Mouse (Mus musculus) splenic B cell, adult 2 months (primary cell): ENCODE results near the gene Ybx1.

Experiments
- DNase-seq: peaks from one replicate; pipeline ENCODE4 v3.0.0-alpha.2; 2011; ENCODE audit warnings: low read depth, low spot score
- H3K27me3 ChIP-seq: 2 replicates; pipeline ENCODE4 v1.6.1; 2012; ENCODE audit warnings: mild to moderate bottlenecking, low read length, moderate library complexity, mixed read lengths; ENCODE audit not compliant: control insufficient read depth, poor library complexity, insufficient read depth, severe bottlenecking
- H3K36me3 ChIP-seq: 2 replicates; pipeline ENCODE4 v1.6.1; 2012; ENCODE audit warnings: mild to moderate bottlenecking, low read length, moderate library complexity, mixed read lengths; ENCODE audit not compliant: control insufficient read depth, poor library complexity, insufficient read depth, severe bottlenecking

Ybx1 gene

DNA sequence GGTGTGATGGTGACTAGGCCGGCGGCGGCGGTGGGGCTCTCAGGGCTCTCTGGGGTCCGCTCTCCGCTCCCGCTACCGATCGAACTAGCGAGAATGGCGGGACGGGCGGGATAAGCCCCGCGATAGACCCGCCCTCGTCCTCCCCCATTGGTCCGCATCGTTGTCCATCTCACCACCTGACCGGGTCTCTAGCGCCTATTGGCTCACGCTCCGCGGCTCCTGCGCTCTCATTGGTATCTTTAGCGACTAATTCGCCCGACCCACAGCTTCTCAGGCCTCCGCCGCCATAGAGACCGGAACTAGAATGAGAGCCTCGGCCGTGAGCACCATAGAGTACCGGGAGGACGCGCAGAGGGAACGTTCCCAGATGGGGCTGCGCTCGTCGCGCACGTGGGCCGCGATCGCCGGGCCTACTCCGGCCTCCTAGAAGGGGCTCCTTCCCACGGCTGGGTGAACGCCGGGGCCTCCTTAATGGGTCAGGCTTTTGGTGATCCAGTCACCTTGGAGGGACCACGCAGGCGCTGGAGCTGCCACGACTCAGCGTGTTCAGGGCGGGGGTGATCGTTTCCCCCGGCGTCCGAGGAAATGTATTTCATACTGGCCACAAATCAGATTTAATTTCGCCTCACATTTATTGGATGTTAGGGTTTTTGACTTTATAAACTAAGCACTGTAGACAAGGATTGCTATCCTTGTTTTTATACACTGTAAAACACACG lies at the start of gene Ybx1:
Gene Ybx1, minus strand, starts transcription at position 190 of the 719 bp plus-strand sequence.
- DNase-seq: peak; percentile 98
- no peaks in the 10 kb centered on the region for H3K27me3 ChIP-seq

DNA sequence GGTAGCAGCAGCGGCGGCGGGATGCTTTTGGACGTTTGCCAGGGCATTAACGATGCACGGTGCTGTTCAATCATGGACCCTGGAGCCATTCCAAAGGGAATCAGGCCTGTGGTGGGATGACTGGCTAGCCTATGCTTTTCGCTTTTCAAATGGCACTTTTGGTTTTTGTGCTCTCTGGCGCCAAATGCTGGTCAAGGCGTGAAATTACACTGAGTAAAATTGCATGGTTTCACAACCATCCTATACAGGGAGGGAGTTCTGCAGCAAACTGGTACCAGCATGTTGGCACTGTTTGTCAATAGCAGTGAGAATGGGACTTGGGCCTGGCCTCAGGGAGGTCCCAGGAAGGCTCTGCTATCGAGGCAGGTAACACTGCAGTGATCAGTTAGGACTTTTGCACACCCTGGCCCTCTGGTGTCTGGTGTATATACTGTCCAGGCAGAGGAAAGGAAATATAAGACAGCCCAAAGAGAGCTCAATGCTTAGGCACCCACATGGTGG lies 44.5 kb upstream of the Ybx1 start:
- no peaks in the 10 kb centered on the region for H3K36me3 ChIP-seq
- DNase-seq: peak; percentile 62

More for the DNA sequence above, at the start of gene Ybx1:
- no peaks in the 10 kb centered on the region for H3K36me3 ChIP-seq

GRCm38 (mm10) chr4:119338422-119338821 lies 44.0 kb upstream of the Ybx1 start:
- Histone ChIP-seq H3K36me3 (no peaks in the 10 kb centered on the region), H3K27me3 (no peaks in the 10 kb centered on the region)
- DNase-seq: no peak

More for the DNA sequence above, 44.5 kb upstream of the Ybx1 start:
- no peaks in the 10 kb centered on the region for H3K27me3 ChIP-seq

GRCm38 (mm10) chr4:119333487-119333886 lies 39.1 kb upstream of the Ybx1 start:
- H3K27me3 ChIP-seq: no peaks in the 10 kb centered on the region
- no peaks in the 10 kb centered on the region for H3K36me3 ChIP-seq
- DNase-seq: no peak

DNA sequence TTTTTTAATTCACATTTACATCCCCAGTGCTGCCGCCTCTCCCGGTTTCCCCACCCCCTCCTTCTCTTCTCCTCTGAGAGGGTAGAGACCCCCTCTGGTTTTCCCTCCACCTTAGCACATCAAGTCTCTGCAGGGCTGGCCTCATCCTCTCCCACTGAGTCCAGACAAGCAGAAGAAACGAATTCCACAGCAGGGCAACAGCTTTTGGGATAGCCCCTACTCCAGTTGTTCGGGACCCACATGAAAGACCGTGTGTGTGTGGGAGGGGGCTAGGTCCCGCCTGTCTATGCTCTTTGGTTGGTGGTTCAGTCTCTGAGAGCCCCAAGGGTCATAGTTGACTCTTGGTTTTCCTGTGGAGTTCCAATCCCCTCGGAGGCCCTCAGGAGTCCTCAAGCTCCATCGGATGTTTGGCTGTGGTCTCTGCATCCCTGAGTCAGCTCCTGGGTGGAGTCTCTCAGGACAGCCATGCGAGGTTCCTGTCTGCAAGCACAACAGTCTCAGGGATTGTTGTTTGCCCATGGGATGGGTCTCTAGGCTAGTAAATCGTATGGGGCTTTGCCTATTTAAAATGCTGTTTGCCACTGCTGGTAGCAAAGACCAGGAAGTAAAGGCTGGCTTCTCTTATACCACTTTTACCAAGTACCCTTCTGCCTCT lies 26.6 kb upstream of the Ybx1 start:
- Histone ChIP-seq H3K36me3 (peaks cover 2% of the 10 kb centered on the region), H3K27me3 (no peaks in the 10 kb centered on the region)
- no peak for DNase-seq

GRCm38 (mm10) chr4:119320131-119320830 lies 25.9 kb upstream of the Ybx1 start, which contains the start of gene Ppih:
TSS of gene Ppih (minus strand) at chr4:119320546.
- Histone ChIP-seq H3K27me3 (no peaks in the 10 kb centered on the region), H3K36me3 (peaks cover 2% of the 10 kb centered on the region)
- peak; percentile 96 for DNase-seq

DNA sequence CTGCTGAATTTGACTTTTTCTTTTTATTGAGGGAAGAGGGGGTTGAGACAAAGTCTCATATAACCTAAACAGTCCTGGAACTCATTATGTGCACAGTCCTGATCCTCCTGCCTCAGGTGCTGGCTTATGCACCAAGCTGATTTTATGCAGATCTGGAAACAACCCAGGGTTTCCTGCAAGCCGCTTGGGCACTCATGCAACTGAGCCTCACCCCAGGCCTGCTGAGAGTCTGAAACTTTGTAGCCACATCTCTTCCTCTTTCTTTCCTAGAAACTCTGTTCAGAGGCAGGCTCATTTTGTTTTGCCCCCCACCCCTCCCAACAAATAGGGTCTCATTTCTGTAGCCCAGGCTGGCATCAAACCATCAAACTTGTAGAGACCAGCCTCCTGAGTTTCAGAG lies 19.4 kb upstream of the Ybx1 start:
- DNase-seq: peak; percentile 24
- peaks cover 2% of the 10 kb centered on the region for H3K36me3 ChIP-seq
- H3K27me3 ChIP-seq: no peaks in the 10 kb centered on the region

DNA sequence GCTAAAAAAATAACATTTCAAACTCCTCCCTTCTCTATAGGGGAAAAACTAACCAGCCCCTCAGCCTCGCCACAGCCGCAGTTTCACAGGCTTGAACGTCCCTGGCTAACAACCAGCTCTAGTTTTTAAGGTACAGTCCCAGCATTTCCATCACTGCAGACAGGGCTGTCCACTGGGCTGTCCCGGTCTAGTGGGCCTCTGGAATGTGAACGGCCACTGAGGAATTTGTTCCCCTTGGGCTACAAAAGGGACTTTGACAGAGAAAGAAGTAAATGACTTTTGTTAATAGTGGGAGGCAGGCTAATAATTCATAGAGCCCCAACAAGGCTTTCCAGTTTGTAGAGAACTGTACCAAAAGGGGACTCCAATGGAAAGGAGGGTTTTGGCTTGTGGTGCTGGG lies 11.0 kb upstream of the Ybx1 start:
- DNase-seq: no peak
- H3K36me3 ChIP-seq: peaks cover 2% of the 10 kb centered on the region; the same call in 1 of the 2 replicates
- H3K27me3 ChIP-seq: no peaks in the 10 kb centered on the region

GRCm38 (mm10) chr4:119303291-119303690 lies 8.9 kb upstream of the Ybx1 start:
- no peak for DNase-seq
- Histone ChIP-seq H3K27me3 (no peaks in the 10 kb centered on the region), H3K36me3 (peaks cover 2% of the 10 kb centered on the region; the same call in 1 of the 2 replicates)

DNA sequence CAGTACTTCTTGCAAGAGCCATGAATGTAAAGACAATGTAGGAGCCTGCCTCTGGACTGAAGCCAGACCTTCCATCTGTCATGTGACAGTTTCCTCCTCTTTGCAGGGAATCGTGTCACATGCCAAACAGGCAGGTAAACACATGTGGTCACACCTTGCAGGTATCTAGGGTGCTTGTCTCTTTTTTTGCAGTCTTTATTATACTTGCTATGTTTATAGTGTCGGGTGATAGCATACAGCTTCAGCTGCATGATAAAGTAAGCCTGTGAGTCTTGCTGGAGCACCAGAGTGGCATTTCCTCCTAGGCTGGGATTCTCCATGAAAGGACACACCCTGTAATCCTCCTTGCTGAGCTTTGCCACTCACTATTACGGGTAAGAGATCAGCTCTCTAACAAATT lies 7.4 kb upstream of the Ybx1 start:
- DNase-seq: no peak
- H3K36me3 ChIP-seq: 0 out of 2 replicates have a peak, but pooled peaks cover 2% of the 10 kb centered on the region
- no peaks in the 10 kb centered on the region for H3K27me3 ChIP-seq

- no peak for DNase-seq
- no peaks in the 10 kb centered on the region for H3K36me3 ChIP-seq
Observed at GRCm38 (mm10) chr4:119300761-119301160, 6.4 kb upstream of the Ybx1 start.

DNA sequence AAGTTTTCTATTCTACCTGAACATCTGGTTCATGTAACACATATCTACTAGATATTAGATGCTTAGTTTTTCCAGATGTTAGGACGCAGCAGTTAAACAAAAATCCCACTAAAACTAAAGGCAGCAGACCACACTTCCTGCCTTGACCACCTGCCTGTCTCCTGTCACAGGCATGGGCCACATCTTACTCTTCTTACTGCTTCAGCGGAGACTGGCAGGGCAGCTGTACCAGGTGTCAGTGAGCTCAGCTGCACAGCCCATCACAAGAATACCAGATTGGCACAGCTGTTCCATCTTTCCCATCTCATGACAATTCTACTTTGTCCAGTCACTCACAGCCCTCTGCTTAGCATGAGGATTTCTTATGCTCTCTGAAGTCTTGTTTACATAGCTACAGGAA lies 3.0 kb upstream of the Ybx1 start:
- DNase-seq: no peak
- Histone ChIP-seq H3K27me3 (no peaks in the 10 kb centered on the region), H3K36me3 (no peaks in the 10 kb centered on the region)

More at GRCm38 (mm10) chr4:119300761-119301160, 6.4 kb upstream of the Ybx1 start:
- no peaks in the 10 kb centered on the region for H3K27me3 ChIP-seq

DNA sequence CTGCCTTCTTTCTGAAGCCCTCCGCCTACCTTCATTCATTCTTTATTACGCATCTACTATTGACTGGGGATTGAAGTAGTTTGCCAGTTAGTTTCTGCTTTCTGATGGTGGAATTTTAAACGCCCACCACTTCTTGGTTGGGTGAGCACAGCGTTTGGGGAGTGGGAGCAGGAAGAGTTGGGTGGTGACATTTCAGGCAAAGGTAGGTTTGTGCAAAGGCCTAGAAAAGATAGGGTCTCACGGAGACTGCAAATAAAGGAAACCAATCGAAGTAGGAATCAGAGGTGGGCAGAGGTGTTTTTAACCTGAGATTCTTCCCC lies 690 bp upstream of the Ybx1 start:
- H3K27me3 ChIP-seq: no peaks in the 10 kb centered on the region
- no peaks in the 10 kb centered on the region for H3K36me3 ChIP-seq
- DNase-seq: no peak

- DNase-seq: peak; percentile 45
- H3K27me3 ChIP-seq: no peaks in the 10 kb centered on the region
- H3K36me3 ChIP-seq: no peaks in the 10 kb centered on the region
Observed at GRCm38 (mm10) chr4:119293574-119294258, 688 bp downstream of the Ybx1 start.
